Mouse (Mus musculus) spleen, adult 12 weeks (tissue): ENCODE measurements around the gene Cnih3.
A peak's percentile ranks its signal among the peaks of the same experiment; 100 is the strongest.

ENCODE experiments used
- DNase-seq: peaks from one replicate; pipeline ENCODE4 v3.0.0; 2022; ENCODE audit warnings: low spot score

The Cnih3 gene

GRCm38 (mm10) chr1:181352367-181353199, at the start of gene Cnih3:
TSS of gene Cnih3 (plus strand) at chr1:181352628.
- DNase-seq: no peak

- no peak for DNase-seq
Measured at GRCm38 (mm10) chr1:181307981-181308380, 44.4 kb upstream of the Cnih3 start.

DNA sequence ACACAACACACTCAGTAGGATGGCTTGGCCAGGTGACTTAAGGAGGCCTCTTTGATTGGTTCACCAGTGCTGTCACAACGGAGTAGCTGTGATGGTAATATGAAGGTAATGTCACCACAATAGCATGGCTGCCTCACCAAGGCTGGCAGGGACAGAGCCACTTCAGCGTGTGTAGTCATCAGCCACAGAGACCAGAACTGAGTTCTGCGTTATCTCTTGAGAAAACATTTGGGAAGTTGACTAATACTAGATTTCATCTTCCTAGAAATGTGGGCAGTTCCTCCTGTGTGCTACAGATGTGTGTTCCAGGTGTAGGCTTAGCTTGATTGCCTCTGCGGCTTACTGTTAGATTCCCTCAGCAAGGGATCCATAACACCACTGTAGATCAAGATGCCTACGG, 41.7 kb upstream of the Cnih3 start:
- DNase-seq: no peak

DNA sequence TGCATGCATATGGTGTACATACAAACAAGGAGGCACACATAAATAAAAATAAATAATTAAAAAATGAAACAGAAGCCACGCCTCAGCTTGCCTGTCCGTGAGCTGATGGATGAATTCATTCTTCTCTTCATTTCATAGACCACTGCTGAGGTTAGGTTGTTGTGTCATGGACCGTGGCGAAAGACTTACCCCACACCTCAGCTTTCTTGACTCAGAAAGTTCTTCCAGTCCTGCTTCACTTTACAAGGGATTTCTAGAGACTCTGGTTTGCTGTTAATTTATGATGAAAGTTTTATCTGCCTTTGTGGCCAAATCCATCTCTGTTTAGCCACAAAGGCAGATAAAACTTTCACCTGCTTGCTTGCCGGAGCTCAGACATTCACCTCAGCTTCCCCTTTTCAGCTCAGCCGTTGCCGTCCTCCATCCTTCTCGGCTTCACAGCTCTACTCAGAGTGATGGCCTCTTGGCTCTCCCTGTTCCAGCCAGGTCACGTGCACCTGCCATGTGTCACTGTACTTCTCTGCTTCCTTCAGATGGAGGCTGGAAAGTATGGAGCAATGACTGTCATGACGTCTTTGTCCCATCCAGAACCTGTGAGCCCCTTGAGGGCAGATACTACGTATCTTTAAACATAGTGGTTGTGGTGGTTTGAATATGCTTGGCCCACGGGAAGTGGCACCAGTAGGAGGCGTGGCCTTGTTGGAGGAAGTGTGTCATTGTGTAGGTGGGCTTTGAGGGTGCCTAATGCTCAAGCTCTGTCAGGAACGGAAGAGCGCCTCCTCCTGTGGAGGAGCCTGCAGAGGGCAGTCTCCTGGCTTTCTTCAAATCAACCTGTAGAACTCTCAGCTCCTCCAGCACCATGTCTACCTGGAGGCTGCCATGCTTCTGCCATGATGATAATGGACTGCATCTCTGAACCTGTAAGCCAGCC, 40.0 kb upstream of the Cnih3 start:
- no peak for DNase-seq

DNA sequence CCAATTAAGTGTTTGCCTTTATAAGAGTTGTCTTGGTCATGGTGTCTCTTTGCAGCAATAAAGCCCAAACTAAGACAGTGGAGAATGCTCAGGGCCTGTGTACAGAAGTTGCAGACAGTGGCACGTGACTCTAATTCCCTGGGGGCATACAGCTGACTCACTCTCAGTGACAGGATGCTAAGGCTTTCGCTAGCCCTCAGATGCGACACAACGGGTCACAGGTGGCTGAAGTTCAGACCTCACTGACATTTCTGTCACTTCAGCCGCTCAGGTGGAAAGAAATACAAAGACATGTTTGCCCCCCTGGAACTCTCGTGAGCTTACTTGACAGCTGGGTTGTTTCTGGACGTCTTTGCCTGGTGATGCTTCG, 39.4 kb upstream of the Cnih3 start:
- no peak for DNase-seq

- no peak for DNase-seq
Measured at GRCm38 (mm10) chr1:181314301-181314700, 38.1 kb upstream of the Cnih3 start.

GRCm38 (mm10) chr1:181315350-181315749, 37.1 kb upstream of the Cnih3 start:
- DNase-seq: no peak

DNA sequence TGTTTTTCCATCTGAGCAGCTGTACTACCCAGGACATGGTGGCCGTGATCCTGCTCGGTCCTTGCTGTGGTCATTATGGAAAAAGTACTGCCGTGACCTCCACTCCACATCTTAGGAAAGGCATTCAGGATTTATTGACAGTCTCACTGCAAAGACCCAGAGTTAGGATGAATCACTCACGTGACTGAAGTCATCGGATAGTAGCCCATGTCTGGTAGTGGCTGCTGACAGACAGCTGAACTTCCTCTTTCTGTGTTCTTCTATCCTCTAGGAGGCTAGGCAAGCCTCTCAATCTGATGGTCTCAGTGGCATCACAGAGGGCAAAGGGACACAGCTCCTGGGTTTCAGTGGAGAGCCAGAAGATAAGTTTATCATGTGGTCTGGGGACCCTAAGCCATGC, 35.9 kb upstream of the Cnih3 start:
- no peak for DNase-seq

GRCm38 (mm10) chr1:181319466-181319865, 33.0 kb upstream of the Cnih3 start:
- no peak for DNase-seq

GRCm38 (mm10) chr1:181321149-181321548, 31.3 kb upstream of the Cnih3 start:
- DNase-seq: no peak

DNA sequence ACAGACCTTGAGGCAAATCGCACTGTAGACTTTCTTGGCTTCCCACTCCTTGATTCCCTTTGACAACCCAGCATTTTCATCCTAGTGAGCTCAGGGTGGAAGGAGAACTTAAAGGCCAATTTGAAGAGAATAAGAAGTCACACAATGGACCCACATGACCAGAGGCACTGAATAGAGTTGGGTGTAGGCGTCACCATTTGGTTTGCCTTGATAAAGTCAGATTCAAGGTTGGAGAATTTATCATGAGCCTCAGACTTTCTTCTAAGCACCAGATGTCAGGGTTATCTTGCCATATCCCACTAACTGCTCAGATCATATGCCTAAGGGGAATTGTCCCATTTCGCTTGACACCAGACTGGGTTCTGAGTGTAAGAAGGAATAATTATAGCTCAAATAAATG, 29.3 kb upstream of the Cnih3 start:
- DNase-seq: no peak

GRCm38 (mm10) chr1:181327137-181327536, 25.3 kb upstream of the Cnih3 start:
- DNase-seq: no peak

- no peak for DNase-seq
Measured at GRCm38 (mm10) chr1:181327636-181328420, 24.6 kb upstream of the Cnih3 start.

- DNase-seq: no peak
Measured at GRCm38 (mm10) chr1:181329110-181329509, 23.3 kb upstream of the Cnih3 start.

GRCm38 (mm10) chr1:181332597-181332996, 19.8 kb upstream of the Cnih3 start:
- DNase-seq: no peak

DNA sequence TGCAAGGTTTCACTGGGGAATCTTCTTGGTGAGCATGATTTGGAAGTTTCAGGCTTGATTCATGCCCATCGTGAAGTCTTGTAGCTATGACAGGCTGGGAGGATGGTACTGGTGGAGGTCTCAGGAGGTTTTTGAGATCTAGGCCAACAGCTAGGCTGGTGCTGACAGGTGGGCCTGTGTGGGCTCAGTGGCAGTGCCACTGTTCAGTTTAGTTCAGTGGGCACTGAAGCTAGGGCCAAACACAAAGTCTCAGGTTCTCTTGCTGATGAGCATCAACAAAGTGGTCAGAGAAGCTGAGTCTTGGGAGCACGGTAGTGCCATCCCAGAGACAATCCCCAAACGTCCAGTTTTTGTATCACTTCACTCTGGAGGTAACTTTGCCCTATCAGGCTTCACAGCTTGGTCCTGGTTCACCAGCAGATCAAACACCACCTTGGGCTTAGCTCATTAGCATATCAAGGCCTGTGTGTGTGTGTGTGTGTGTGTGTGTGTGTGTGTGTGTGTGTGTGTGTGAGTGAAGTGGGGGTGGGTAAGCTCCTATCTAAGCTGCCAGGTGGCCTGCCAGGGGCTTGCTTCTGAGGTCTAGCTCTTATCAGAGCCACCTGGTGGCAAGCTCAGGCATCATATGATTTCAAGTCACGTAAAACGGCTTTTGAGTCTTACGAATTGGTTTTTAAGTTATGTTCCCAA, 18.0 kb upstream of the Cnih3 start:
- DNase-seq: peak; percentile 50

DNA sequence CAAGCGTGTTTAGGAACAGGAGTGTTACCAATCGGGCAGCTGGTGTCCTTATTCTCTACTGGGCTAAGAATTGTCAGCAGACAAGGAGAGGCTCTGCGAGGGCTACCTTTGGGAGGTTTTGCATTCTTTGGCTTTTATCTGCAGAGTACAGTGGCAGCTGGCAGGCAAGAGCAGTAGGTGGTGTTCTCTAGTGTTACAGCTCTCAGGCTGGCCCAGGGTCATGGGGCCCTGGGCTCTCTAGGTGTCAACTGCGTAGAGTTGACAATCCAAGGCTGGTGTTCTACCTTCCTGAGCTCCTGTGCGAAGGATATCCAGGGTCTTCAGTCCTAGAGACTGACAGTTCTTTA, 17.4 kb upstream of the Cnih3 start:
- DNase-seq: peak; percentile 55

- peak; percentile 11 for DNase-seq
Measured at GRCm38 (mm10) chr1:181335388-181335787, 17.0 kb upstream of the Cnih3 start.

- no peak for DNase-seq
Measured at GRCm38 (mm10) chr1:181336857-181337256, 15.6 kb upstream of the Cnih3 start.

DNA sequence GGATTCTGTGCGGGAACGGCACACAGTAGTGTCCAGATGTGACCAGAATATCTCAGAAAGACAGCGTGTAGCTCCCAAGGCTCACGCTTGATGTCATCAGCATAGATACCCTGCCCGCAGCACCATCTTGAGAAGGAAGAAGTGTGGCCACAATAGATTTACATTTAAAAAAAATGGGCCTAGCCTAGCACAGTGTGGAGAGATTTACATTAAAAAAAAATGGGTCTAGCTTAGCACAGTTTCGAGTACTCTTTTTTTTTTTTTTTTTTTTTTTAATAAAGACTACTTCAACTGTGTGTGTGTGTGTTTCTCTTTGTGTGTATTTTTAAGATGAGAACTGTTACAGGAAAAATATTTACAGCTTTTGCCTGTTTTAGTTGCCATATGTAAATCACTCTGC, 13.3 kb upstream of the Cnih3 start:
- no peak for DNase-seq

GRCm38 (mm10) chr1:181345547-181345946, 6.9 kb upstream of the Cnih3 start:
- no peak for DNase-seq

GRCm38 (mm10) chr1:181352043-181352366, 423 bp upstream of the Cnih3 start:
- DNase-seq: no peak
